Mouse (Mus musculus): ENCODE measurements around the gene Nr4a3. TPM values are rescaled to one million over a fixed set of nuclear protein-coding genes. Genes with fewer than 3 reads are reported as not detected.

Nr4a3 gene
- 1 to 10 TPM; 5.2 to 6.8 TPM for total RNA-seq (2023)

GRCm38 (mm10) chr4:48044491-48045211 lies at the start of gene Nr4a3:
Nr4a3 (plus strand) TSS chr4:48045153.

GRCm38 (mm10) chr4:48124773-48125469 lies 80.0 kb downstream of the Nr4a3 start, which contains the start of gene Stx17:
Stx17 (plus strand) TSS chr4:48124915.

Other genes with a start within 250 kb of the Nr4a3 start
- gene Stx17, start 79.8 kb downstream of the Nr4a3 start, total RNA-seq (2023), result 10 to 100 TPM; 42.6 to 44.7 TPM
- gene Erp44, start 234.4 kb downstream of the Nr4a3 start, total RNA-seq (2023), result 10 to 100 TPM; 27.3 to 40.5 TPM
- 1 to 10 TPM; 4.2 to 4.8 TPM for gene Invs, start 234.6 kb downstream of the Nr4a3 start, total RNA-seq (2023)